In the genomic region with DNA sequence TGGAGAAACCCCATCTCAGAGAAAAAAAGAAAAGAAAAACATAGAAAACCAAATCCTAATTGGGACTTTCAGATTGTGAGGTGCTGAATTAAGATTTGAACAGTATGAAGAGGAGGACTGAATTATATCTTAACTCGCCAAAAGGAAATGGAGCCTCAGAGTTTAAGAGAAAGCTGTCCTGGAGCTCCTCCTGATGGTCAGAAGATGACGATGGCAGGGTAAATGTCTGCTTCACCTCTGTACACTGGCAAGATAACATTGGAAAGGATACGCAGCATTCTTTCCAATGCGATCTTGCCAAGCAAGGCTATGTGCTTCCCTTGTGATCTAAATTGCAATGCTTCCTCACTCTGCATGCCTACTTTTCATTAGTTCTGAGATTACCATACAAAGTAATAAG, we compare ENCODE assay signal across 9 mouse cellular contexts. TPM values are rescaled to one million over a fixed set of nuclear protein-coding genes. Genes with fewer than 3 reads are reported as not detected.
A peak's percentile ranks its signal among the peaks of the same experiment; 100 is the strongest.
DNase-seq lines count a peak whose midpoint lies in the region; ATAC-seq and TF ChIP-seq lines count a peak whose summit lies in the region.
"Had no signal": no experiment of that assay in that cellular context is flagged by ENCODE, and none has a peak within 500 bp of the region (broad histone marks: within the 10 kb centered on the region; RNA-seq: fewer than 3 reads in every experiment).

No protein-coding gene starts in this region.

- H3K4me2 ChIP-seq in lung, embryonic 14.5 days = no peak overlapping the region
- no peak overlapping the region for H3K4me2 ChIP-seq in hindbrain, embryonic 16.5 days (ENCODE audit: low read length)

- no peak overlapping the region for H3K27ac ChIP-seq in lung, embryonic 14.5 days (ENCODE audit: low read depth)
- H3K27ac ChIP-seq in hindbrain, embryonic 10.5 days = no peak overlapping the region
- H3K27ac ChIP-seq in hindbrain, embryonic 16.5 days (ENCODE audit: low read depth, low read length) = no peak overlapping the region

- no peaks in the 10 kb centered on the region for H3K36me3 ChIP-seq in lung, embryonic 14.5 days (ENCODE audit: insufficient read depth)
- H3K36me3 ChIP-seq in hindbrain, embryonic 10.5 days = no peaks in the 10 kb centered on the region
- no peaks in the 10 kb centered on the region for H3K36me3 ChIP-seq in hindbrain, embryonic 16.5 days (ENCODE audit: control insufficient read depth, insufficient read depth, low read length)

- H3K4me1 ChIP-seq in lung, embryonic 14.5 days (ENCODE audit: insufficient read depth) = no peaks in the 10 kb centered on the region
- no peaks in the 10 kb centered on the region for H3K4me1 ChIP-seq in hindbrain, embryonic 10.5 days (replicated peaks)
- no peaks in the 10 kb centered on the region for H3K4me1 ChIP-seq in hindbrain, embryonic 16.5 days (ENCODE audit: control insufficient read depth, insufficient read depth, low read depth, low read length)

- H3K4me3 ChIP-seq in lung, embryonic 14.5 days (ENCODE audit: low read depth, low read length) = no peak overlapping the region
- no peak overlapping the region for H3K4me3 ChIP-seq in hindbrain, embryonic 10.5 days
- no peak overlapping the region for H3K4me3 ChIP-seq in hindbrain, embryonic 16.5 days (ENCODE audit: low read length)

- intact Hi-C loops in heart, postnatal 25 days (cut with DNase I) = loop anchor here (5.0 kb wide), 1 partner anchor 82 kb away; a partner anchor contains a TSS

- no peaks in the 10 kb centered on the region for H3K27me3 ChIP-seq in lung, embryonic 14.5 days (ENCODE audit: insufficient read depth, low read length)
- H3K27me3 ChIP-seq in hindbrain, embryonic 10.5 days (ENCODE audit: insufficient read depth, poor library complexity, severe bottlenecking) = no peaks in the 10 kb centered on the region
- H3K27me3 ChIP-seq in hindbrain, embryonic 16.5 days (replicated peaks; ENCODE audit: control insufficient read depth, insufficient read depth, low read length) = no peaks in the 10 kb centered on the region

- peak; percentile 8 to 20 for DNase-seq in heart, adult 9 months (ENCODE audit: low spot score in 2 of 2)
- DNase-seq in heart, postnatal 25 days (ENCODE audit: low spot score) = no peak
- DNase-seq in B cell, adult 2 months = peak; percentile 17 to 30
- peak; percentile 16 for DNase-seq in T-cell, adult 2 months (ENCODE audit: low spot score)
- DNase-seq in lung, embryonic 14.5 days = peak; percentile 34
- no peak for DNase-seq in hindbrain, embryonic 10.5 days (ENCODE audit: low spot score)

- 83% methylated on average over 4 of the region's 4 CpGs for WGBS in lung, embryonic 14.5 days
- WGBS in hindbrain, embryonic 10.5 days = 90% methylated on average over 4 of the region's 4 CpGs
- WGBS in hindbrain, embryonic 16.5 days = 80% methylated on average over 4 of the region's 4 CpGs

- H3K9me3 ChIP-seq in lung, embryonic 14.5 days (ENCODE audit: low read depth, low read length) = peaks cover 4% of the 10 kb centered on the region; the same call in 1 of the 2 replicates
- H3K9me3 ChIP-seq in hindbrain, embryonic 10.5 days = peaks cover 8% of the 10 kb centered on the region
- H3K9me3 ChIP-seq in hindbrain, embryonic 16.5 days (ENCODE audit: control insufficient read depth, low read length) = peaks cover 4% of the 10 kb centered on the region; the same call in 1 of the 2 replicates

- TF ChIP-seq CTCF in lung, embryonic 14.5 days (IDR thresholded peaks at IDR 0.05; ENCODE audit: low read depth) = peak; percentile 37; the same call in 1 of the 2 replicates

- H3K9ac ChIP-seq in lung, embryonic 14.5 days = no peak overlapping the region
- no peak overlapping the region for H3K9ac ChIP-seq in hindbrain, embryonic 16.5 days (ENCODE audit: low read depth, low read length)

- no peak for ATAC-seq in lung, embryonic 14.5 days (ENCODE audit: insufficient read depth)
- ATAC-seq in hindbrain, embryonic 16.5 days = no peak
- no peak for ATAC-seq in activated CD4-positive, CD25-positive, alpha-beta regulatory T cell, adult 4 months

RNA-seq across cellular contexts. Expression of a gene that starts 8.3 kb away (rescaled TPM):
- total RNA-seq in heart, postnatal 25 days (2021) = not detected
- polyA plus RNA-seq in lung, embryonic 14.5 days (2014; fragmentation: Nextera tagmentation; extraction: Ambion mirVana) = not detected in 2 replicates
- polyA plus RNA-seq in hindbrain, embryonic 10.5 days (2016; fragmentation: Nextera tagmentation; extraction: Ambion mirVana) = not detected in 2 replicates
- polyA plus RNA-seq in hindbrain, embryonic 16.5 days (2015; fragmentation: Nextera tagmentation; extraction: Ambion mirVana) = not detected in 2 replicates
- polyA plus RNA-seq in activated CD4-positive, CD25-positive, alpha-beta regulatory T cell, adult 4 months (2017; shearing (Covaris generic)) = not detected
- polyA plus RNA-seq: lung, embryonic 16.5 days had no signal

RNA-seq across cellular contexts. Expression of a gene that starts 37.4 kb away (rescaled TPM):
- 10 to 100 TPM; 11.2 to 11.4 TPM for total RNA-seq in heart, postnatal 25 days (2021)
- polyA plus RNA-seq in lung, embryonic 14.5 days (2014; fragmentation: Nextera tagmentation; extraction: Ambion mirVana) = 50.7 and 52.0 TPM in 2 replicates
- polyA plus RNA-seq in hindbrain, embryonic 10.5 days (2016; fragmentation: Nextera tagmentation; extraction: Ambion mirVana) = 51.7 and 54.4 TPM in 2 replicates
- 36.0 and 44.3 TPM in 2 replicates for polyA plus RNA-seq in hindbrain, embryonic 16.5 days (2015; fragmentation: Nextera tagmentation; extraction: Ambion mirVana)
- polyA plus RNA-seq in activated CD4-positive, CD25-positive, alpha-beta regulatory T cell, adult 4 months (2017; shearing (Covaris generic)) = 10 to 100 TPM; 16.9 to 25.5 TPM

RNA-seq across cellular contexts. Expression of a gene that starts 39.8 kb away (rescaled TPM):
- total RNA-seq in heart, postnatal 25 days (2021) = 10 to 100 TPM; 40.8 to 43.6 TPM
- 40.1 and 41.0 TPM in 2 replicates for polyA plus RNA-seq in lung, embryonic 14.5 days (2014; fragmentation: Nextera tagmentation; extraction: Ambion mirVana)
- 30.6 and 33.5 TPM in 2 replicates for polyA plus RNA-seq in hindbrain, embryonic 10.5 days (2016; fragmentation: Nextera tagmentation; extraction: Ambion mirVana)
- 15.0 and 17.8 TPM in 2 replicates for polyA plus RNA-seq in hindbrain, embryonic 16.5 days (2015; fragmentation: Nextera tagmentation; extraction: Ambion mirVana)
- 10 to 100 TPM; 24.2 to 29.9 TPM for polyA plus RNA-seq in activated CD4-positive, CD25-positive, alpha-beta regulatory T cell, adult 4 months (2017; shearing (Covaris generic))

Comparison
In these comparisons a context has a peak if more than half of its experiments do, and no peak if none do; other contexts are left out.
1. DNase-seq: peak in heart, adult 9 months (2 of 2), B cell, adult 2 months (2 of 2), T-cell, adult 2 months (single experiment) and lung, embryonic 14.5 days (single experiment); none in heart, postnatal 25 days (single experiment) and hindbrain, embryonic 10.5 days (single experiment).